Mouse (Mus musculus): ENCODE measurements at regions not wholly inside any gene's neighbourhood (a gene's known extent, or its start where the extent isn't known, plus 50 kb on each side); places are given as distances from the start of the nearest gene placed in this dataset.
"Not testable (repeated sequence)": the region's sequence is repeated elsewhere in the genome, so short reads cannot be mapped to it uniquely, and the experiment has no call there.

DNA sequence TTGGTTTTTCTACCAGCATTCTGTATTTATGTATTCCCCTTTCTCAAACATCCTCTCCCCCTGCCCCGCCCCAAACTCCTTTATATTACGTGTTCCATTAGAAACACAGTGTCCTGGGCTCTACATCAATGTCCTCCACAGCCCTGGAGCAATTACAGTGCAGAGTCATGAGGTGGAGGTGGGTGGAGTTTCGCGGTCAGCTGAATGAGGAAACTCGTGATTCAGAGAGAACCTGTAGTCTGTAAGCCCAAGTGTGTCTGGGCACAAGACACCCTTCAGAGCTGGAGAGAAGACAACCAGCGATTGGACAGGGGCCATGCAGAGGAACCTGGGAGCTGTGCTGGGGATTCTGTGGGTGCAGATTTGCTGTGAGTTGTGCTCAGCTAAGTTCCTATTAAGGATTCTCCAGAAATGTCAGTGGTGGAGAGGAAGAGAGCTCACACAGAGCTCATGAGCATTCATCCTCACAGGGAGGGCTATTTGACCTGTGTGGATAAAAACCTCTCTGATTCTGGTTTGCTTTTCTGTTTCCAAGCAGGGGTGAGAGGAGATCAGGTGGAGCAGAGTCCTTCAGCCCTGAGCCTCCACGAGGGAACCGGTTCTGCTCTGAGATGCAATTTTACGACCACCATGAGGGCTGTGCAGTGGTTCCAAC, 570.4 kb downstream of the Dad1 start:
- H3K4me3 ChIP-seq (ENCODE audit: insufficient read depth, low read length); H3K27ac ChIP-seq (ENCODE audit: insufficient read depth, low read length); H3K4me1 ChIP-seq (ENCODE audit: control insufficient read depth, insufficient read depth, low read length): not testable (repeated sequence)

DNA sequence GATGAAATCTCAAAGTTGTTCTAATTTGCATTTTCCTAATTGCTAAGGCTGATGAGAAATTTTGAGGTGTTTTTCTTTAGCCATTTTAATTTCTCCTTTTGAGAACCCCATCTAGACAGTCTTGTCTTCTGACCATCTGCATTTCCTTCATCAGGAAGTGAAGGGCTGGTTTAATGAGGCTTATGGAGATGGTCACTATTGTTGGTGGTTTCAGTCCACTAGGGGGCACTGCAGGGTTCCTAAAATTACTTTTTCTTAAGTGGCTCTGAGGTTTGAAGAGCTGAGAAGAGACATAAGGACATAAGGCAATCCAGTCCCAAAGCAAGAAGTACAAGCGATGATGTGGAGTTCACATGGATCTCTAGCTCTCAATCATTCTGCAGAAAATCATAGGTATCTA, 571.2 kb downstream of the Dad1 start:
- H3K4me3 ChIP-seq (ENCODE audit: insufficient read depth, low read length); H3K27ac ChIP-seq (ENCODE audit: insufficient read depth, low read length); H3K4me1 ChIP-seq (ENCODE audit: control insufficient read depth, insufficient read depth, low read length): not testable (repeated sequence)

DNA sequence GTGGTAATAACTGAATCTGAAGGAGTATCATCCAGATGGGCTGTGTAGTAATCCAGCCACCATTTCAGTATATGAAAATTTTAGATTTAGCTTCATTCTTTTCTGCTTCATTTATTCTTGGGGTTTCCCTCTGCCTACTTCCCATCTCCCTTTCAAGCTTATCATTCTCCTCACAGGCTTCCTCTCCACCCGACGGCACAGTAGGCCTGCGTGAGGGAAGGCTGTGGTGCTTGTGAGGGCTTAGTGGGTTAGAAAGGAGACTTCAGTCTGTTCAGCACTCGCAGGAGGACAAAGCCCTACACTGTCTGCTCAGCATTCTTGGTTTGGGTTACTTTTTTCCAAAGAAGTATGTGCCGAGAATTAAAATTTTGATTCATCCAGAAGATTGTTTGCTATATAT, 572.6 kb downstream of the Dad1 start:
- not testable (repeated sequence) for H3K4me1 ChIP-seq (ENCODE audit: control insufficient read depth, insufficient read depth, low read length); H3K27ac ChIP-seq (ENCODE audit: insufficient read depth, low read length)

DNA sequence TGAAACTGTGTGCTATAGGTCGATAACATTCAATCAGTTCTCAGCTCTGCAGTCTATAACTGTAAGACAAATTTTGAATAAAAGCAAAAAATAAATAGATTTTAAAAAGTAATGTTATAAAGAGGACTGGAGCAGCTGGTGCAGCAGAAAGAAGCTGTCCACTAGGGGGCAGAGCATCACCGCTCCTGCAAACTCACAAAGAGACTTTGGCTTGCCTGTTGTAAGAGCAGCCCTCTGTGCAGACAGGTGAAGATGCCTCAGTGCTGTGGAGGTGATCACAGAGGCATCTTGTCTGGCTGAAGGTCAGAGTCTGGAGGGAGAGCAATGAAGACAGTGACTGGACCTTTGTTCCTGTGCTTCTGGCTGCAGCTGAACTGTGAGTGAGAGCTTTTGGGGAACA, 588.2 kb downstream of the Dad1 start:
- peak; percentile 50 for TF ChIP-seq CTCF (IDR thresholded peaks at IDR 0.05; ENCODE audit: extremely low read depth, insufficient read depth, low read length)
- H3K27ac ChIP-seq (ENCODE audit: insufficient read depth, low read length); H3K4me3 ChIP-seq (ENCODE audit: insufficient read depth, low read length); H3K4me1 ChIP-seq (ENCODE audit: control insufficient read depth, insufficient read depth, low read length): not testable (repeated sequence)

More for the DNA sequence above, 572.6 kb downstream of the Dad1 start:
- H3K4me3 ChIP-seq (ENCODE audit: insufficient read depth, low read length), result not testable (repeated sequence)

DNA sequence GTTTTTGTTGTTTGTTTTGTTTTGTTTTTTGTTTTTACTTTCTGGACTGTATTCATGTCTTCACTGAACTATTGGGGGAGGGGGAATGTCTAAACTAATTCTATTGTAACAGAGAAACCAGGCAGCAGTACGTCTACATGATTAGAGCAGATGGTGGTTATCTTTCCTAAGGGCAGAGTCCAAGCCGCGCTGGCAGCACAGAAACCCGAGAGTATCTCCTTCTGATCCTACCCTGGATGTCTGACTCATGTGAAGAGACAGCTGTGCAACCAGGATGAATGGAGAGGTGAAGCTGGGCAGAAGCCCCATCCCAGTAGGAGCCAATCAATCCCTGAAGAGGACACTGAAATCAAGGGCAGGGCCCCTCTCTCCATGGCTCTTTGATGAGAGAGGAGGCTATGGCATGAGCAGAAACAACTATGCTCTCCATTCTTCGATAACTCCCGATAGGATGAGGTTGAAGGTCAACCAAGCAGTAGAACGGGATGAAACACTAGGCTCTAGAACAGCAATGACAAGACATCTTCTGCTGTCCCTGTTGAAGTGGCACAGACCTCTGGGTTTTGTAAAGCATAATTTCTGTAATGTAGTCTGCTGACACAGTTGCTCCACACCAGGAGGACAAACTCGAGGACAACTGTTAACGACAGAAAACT, 591.1 kb downstream of the Dad1 start:
- H3K27ac ChIP-seq (ENCODE audit: insufficient read depth, low read length); H3K4me1 ChIP-seq (ENCODE audit: control insufficient read depth, insufficient read depth, low read length); H3K4me3 ChIP-seq (ENCODE audit: insufficient read depth, low read length): not testable (repeated sequence)

DNA sequence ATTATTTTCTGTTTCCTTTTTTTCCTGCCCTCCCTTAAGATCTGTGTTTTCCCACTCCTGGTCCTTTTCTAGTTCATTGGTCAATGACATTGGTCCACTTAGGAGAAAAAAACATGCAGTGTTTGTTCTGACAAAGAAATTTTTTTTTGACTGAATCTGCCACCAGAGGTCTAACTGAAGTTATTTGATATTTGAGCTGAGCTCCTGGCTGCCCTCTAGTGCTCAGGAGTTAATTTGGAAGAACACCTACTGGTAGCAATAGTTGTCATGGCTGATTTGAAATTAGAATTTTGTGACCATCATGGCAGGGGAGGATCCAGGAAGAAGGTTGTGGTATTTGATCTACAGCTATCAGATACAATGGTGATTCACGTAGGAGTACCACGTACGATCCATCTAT, 599.2 kb downstream of the Dad1 start:
- not testable (repeated sequence) for H3K27ac ChIP-seq (ENCODE audit: insufficient read depth, low read length); H3K4me3 ChIP-seq (ENCODE audit: insufficient read depth, low read length); H3K4me1 ChIP-seq (ENCODE audit: control insufficient read depth, insufficient read depth, low read length)

DNA sequence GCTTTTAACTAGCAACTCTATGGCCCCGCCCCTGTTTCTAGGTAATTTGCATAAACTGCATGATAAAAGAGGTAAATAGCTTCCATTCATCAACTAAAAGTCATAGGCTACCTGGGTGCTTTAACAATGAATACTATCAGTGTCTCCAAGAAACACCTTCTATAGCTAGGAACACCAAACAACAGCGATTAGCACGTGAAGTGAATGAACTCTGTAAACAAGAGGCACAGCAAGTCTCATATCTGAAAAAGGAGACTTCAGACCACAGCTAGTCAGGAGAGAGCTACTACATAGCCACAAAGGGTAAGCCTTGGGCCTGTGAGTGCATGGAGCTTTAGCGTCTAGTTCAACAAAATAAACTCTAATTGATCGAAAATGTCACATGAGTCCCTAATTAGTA, 602.8 kb downstream of the Dad1 start:
- not testable (repeated sequence) for H3K27ac ChIP-seq (ENCODE audit: insufficient read depth, low read length); H3K4me1 ChIP-seq (ENCODE audit: control insufficient read depth, insufficient read depth, low read length); H3K4me3 ChIP-seq (ENCODE audit: insufficient read depth, low read length)

DNA sequence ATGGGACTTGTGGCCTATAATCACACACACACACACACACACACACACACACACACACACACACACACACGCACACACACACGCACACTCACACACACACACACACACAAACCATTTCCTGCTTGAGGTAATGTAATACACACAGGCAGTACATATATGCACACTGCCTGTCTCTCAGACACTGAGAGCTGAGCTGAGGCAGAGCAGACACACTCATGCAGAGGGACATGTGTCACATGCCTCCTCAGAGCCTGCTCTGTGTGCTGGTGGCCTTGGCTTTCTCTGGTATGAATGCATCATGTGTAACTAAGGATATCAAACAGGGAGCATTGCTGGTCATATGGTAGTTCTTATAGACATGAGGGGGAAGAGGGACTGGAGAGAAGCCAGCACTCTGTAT, 604.7 kb downstream of the Dad1 start:
- H3K4me3 ChIP-seq (ENCODE audit: insufficient read depth, low read length); H3K4me1 ChIP-seq (ENCODE audit: control insufficient read depth, insufficient read depth, low read length); H3K27ac ChIP-seq (ENCODE audit: insufficient read depth, low read length): not testable (repeated sequence)

DNA sequence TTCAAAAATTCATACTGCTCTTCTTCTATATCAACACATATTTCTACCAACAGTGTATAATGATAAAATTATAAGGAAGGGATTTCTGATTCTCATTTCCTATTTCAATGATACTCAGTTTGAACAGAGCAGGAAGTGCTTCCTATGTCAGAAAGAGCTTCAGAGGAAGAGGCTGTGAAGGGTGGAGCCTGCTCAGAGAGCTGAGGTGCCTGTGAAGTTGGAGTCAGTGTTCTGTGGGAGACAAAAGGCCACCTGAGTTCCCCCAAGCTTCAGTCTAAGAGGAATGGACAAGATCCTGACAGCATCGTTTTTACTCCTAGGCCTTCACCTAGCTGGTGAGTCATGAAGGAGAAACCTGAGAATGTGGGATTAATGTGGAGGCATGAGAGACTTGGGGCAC, 613.5 kb downstream of the Dad1 start:
- H3K4me1 ChIP-seq (ENCODE audit: control insufficient read depth, insufficient read depth, low read length); H3K27ac ChIP-seq (ENCODE audit: insufficient read depth, low read length); H3K4me3 ChIP-seq (ENCODE audit: insufficient read depth, low read length): not testable (repeated sequence)

DNA sequence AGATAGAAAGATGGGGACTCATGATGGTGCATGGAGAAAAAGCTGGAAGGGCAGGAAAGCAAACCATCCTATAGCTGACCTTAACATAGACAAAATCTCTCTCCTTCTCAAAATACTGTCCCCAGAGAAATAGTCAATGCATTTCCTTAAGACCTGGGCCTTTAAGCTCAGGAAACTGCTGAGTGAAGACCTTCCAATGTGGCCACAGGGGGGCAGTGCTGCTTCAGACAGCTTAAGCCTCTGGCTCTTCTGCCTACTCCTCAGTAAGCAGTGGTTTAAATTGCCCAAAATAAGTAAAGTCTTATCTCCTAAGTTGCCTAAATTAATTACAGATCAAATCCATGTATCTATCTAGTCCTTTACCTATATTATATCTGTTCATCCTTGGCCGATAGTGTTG, 616.2 kb downstream of the Dad1 start:
- not testable (repeated sequence) for H3K27ac ChIP-seq (ENCODE audit: insufficient read depth, low read length); H3K4me1 ChIP-seq (ENCODE audit: control insufficient read depth, insufficient read depth, low read length); H3K4me3 ChIP-seq (ENCODE audit: insufficient read depth, low read length)

DNA sequence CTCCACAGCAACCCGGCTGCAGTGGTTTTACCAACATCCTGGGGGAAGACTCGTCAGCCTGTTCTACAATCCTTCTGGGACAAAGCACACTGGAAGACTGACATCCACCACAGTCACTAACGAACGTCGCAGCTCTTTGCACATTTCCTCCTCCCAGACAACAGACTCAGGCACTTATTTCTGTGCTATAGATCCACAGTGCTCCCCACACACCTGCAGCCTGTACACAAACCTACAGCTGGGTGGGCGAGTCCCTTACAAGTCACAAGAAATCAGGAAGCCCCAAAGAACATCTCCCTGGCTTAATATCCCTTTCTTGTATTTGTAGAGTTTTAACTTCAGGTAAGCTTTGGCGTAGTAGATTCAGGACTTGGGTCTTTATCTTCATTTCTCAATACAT, 618.7 kb downstream of the Dad1 start:
- H3K4me3 ChIP-seq (ENCODE audit: insufficient read depth, low read length); H3K27ac ChIP-seq (ENCODE audit: insufficient read depth, low read length); H3K4me1 ChIP-seq (ENCODE audit: control insufficient read depth, insufficient read depth, low read length): not testable (repeated sequence)

DNA sequence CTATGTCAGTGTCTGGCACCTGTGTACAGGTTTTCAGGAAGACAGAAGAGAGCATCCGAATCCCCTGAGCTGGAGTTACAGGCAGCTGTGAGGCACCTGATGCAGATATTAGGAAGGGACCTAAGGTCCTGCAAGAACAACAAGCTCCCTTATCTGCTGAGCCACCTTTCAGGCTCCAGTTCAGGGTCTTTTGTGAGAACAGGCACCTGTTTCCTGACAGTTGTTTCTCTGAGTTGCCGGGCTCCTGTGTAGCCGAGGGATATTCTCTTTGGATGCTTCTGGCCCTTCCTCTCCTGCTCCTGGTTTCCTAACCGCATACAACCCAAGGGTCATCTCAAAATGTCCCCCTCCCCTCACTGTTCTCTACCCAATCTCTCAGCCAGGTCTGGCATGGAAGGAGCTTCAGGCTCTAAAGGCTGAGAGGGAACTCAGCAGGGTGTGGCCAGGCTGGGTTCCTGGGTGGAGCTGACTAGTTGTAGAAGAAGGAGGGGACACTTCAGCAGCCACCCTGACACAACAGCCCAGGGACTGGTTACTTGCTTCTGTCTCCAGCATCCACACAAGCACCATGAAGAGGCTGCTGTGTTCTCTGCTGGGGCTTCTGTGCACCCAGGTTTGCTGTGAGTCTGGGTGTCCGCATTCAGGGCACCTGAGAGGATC, 619.5 kb downstream of the Dad1 start:
- not testable (repeated sequence) for H3K4me1 ChIP-seq (ENCODE audit: control insufficient read depth, insufficient read depth, low read length)

DNA sequence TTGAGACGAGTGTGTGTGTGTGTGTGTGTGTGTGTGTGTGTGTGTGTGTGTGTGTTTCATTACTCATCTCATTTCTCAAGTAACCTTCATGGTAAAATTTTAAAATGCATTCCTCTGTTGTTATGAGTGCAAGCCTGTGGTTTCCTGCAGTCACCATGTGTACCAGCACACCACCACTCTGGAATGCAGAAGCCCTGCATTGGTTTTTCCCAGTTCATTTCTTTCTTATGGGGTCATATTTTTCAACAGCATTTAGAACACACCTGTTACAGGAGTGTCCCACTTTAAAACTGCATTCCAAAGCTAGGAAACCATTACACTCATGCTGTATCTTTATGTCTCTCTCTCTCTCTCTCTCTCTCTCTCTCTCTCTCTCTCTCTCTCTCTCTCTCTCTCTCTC, 620.2 kb downstream of the Dad1 start:
- not testable (repeated sequence) for H3K27ac ChIP-seq (ENCODE audit: insufficient read depth, low read length); H3K4me1 ChIP-seq (ENCODE audit: control insufficient read depth, insufficient read depth, low read length); H3K4me3 ChIP-seq (ENCODE audit: insufficient read depth, low read length)

More for the DNA sequence above, 619.5 kb downstream of the Dad1 start:
- not testable (repeated sequence) for H3K4me3 ChIP-seq (ENCODE audit: insufficient read depth, low read length); H3K27ac ChIP-seq (ENCODE audit: insufficient read depth, low read length)

DNA sequence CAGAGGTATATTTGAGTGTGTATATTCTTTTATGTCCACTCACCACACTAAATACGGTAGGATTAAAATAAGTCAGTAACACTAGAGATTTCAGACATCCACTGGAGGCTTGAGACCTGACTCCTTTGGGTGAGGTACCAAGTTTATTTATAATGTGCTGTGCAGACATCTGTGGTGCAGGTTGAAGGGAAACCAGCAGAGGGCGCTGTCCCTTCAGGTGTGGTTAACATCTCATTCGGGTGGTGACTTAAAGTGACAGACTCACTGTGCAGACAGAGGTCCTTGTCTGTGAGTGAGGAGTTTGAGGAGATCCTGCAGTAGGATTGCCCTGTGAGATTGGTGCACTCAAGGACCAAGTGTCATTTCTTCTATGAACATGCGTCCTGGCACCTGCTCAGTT, 632.5 kb downstream of the Dad1 start:
- not testable (repeated sequence) for H3K27ac ChIP-seq (ENCODE audit: insufficient read depth, low read length); H3K4me1 ChIP-seq (ENCODE audit: control insufficient read depth, insufficient read depth, low read length); H3K4me3 ChIP-seq (ENCODE audit: insufficient read depth, low read length)

DNA sequence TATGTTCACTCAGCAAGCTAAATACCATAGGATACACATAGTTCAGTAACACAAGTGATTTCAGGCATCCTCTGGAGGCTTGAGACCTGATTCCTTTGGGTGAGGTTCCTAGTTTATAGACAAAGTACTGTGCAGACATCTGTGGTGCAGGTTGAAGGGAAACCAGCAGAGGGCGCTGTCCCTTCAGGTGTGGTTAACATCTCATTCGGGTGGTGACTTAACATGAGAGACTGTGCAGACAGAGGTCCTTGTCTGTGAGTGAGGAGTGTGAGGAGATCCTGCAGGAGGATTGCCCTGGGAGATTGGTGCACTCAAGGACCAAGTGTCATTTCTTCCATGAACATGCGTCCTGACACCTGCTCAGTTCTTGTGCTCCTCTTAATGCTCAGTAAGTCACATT, 637.8 kb downstream of the Dad1 start:
- not testable (repeated sequence) for H3K27ac ChIP-seq (ENCODE audit: insufficient read depth, low read length); H3K4me1 ChIP-seq (ENCODE audit: control insufficient read depth, insufficient read depth, low read length); H3K4me3 ChIP-seq (ENCODE audit: insufficient read depth, low read length)
